Mouse (Mus musculus): Measurements from ENCODE around the gene Rftn1.
A peak's percentile ranks its signal among the peaks of the same experiment; 100 is the strongest.

Gene Rftn1

GRCm38 (mm10) chr17:50025173-50025626, 165.3 kb downstream of the Rftn1 start:
- DNase-seq (ENCODE audit: low spot score in 2 of 2): peak; percentile 81 to 86

GRCm38 (mm10) chr17:50021400-50021799, 169.1 kb downstream of the Rftn1 start:
- no peak for DNase-seq (ENCODE audit: low spot score in 2 of 2)

- peak; percentile 68 to 82 for DNase-seq (ENCODE audit: low spot score in 2 of 2)
Observed at GRCm38 (mm10) chr17:50020211-50021001, 170.1 kb downstream of the Rftn1 start.

GRCm38 (mm10) chr17:50019819-50020210, 170.7 kb downstream of the Rftn1 start:
- DNase-seq (ENCODE audit: low spot score in 2 of 2): peak in 1 of 2 experiments; percentile 12

GRCm38 (mm10) chr17:50019090-50019489, 171.4 kb downstream of the Rftn1 start:
- peak; percentile 46 to 65 for DNase-seq (ENCODE audit: low spot score in 2 of 2)

- no peak for DNase-seq (ENCODE audit: low spot score in 2 of 2)
Observed at GRCm38 (mm10) chr17:50014708-50015107, 175.8 kb downstream of the Rftn1 start.

GRCm38 (mm10) chr17:50013848-50014247, 176.6 kb downstream of the Rftn1 start:
- no peak for DNase-seq (ENCODE audit: low spot score in 2 of 2)

- DNase-seq (ENCODE audit: low spot score in 2 of 2): no peak
Observed at GRCm38 (mm10) chr17:50010096-50010495, 180.4 kb downstream of the Rftn1 start.

GRCm38 (mm10) chr17:50006721-50007351, 183.6 kb downstream of the Rftn1 start:
- no peak for DNase-seq (ENCODE audit: low spot score in 2 of 2)

- DNase-seq (ENCODE audit: low spot score in 2 of 2): no peak
Observed at GRCm38 (mm10) chr17:50006338-50006720, 184.1 kb downstream of the Rftn1 start.

- no peak for DNase-seq (ENCODE audit: low spot score in 2 of 2)
Observed at GRCm38 (mm10) chr17:50003156-50003555, 187.3 kb downstream of the Rftn1 start.

- no peak for DNase-seq (ENCODE audit: low spot score in 2 of 2)
Observed at GRCm38 (mm10) chr17:50002171-50002570, 188.3 kb downstream of the Rftn1 start.

GRCm38 (mm10) chr17:50001754-50002153, 188.7 kb downstream of the Rftn1 start:
- DNase-seq (ENCODE audit: low spot score in 2 of 2): no peak

GRCm38 (mm10) chr17:50000580-50000979, 189.9 kb downstream of the Rftn1 start:
- no peak for DNase-seq (ENCODE audit: low spot score in 2 of 2)

GRCm38 (mm10) chr17:49996626-49997152, 193.8 kb downstream of the Rftn1 start:
- DNase-seq (ENCODE audit: low spot score in 2 of 2): no peak

GRCm38 (mm10) chr17:49996097-49996496, 194.4 kb downstream of the Rftn1 start:
- no peak for DNase-seq (ENCODE audit: low spot score in 2 of 2)

GRCm38 (mm10) chr17:49995226-49995625, 195.2 kb downstream of the Rftn1 start:
- DNase-seq (ENCODE audit: low spot score in 2 of 2): no peak

GRCm38 (mm10) chr17:49993631-49994030, 196.8 kb downstream of the Rftn1 start:
- no peak for DNase-seq (ENCODE audit: low spot score in 2 of 2)

GRCm38 (mm10) chr17:49992625-49993603, 197.6 kb downstream of the Rftn1 start:
- DNase-seq (ENCODE audit: low spot score in 2 of 2): no peak

GRCm38 (mm10) chr17:49989583-49989982, 200.9 kb downstream of the Rftn1 start:
- no peak for DNase-seq (ENCODE audit: low spot score in 2 of 2)

- DNase-seq (ENCODE audit: low spot score in 2 of 2): no peak
Observed at GRCm38 (mm10) chr17:49987095-49987494, 203.4 kb downstream of the Rftn1 start.

GRCm38 (mm10) chr17:49983478-49983877, 207.0 kb downstream of the Rftn1 start:
- DNase-seq (ENCODE audit: low spot score in 2 of 2): no peak

All from spleen, postnatal 36 days (tissue).